Mouse (Mus musculus) adrenal gland, postnatal 14 days (tissue): ENCODE measurements around the gene Tfap2e. TPM values are rescaled to one million over a fixed set of nuclear protein-coding genes. Genes with fewer than 3 reads are reported as not detected.

Experiments used
- DNase-seq: peaks from one replicate; pipeline ENCODE4 v3.0.0; 2021; ENCODE audit warnings: mixed read lengths
- long read RNA-seq, 2 experiments: library from polyadenylated mRNA; stranded (forward); transcript quantifications; one replicate each; pipeline ENCODE4 v2.0.0; 2021
- total RNA-seq: library from RNA; stranded (reverse); gene quantifications from 2 replicates; pipeline ENCODE4 v1.2.3, GENCODE M21; 2021

Gene Tfap2e
- not detected in 2 replicates for total RNA-seq
- long read RNA-seq, experiment 1 = 0 reads
- long read RNA-seq, experiment 2 = 0 reads

DNA sequence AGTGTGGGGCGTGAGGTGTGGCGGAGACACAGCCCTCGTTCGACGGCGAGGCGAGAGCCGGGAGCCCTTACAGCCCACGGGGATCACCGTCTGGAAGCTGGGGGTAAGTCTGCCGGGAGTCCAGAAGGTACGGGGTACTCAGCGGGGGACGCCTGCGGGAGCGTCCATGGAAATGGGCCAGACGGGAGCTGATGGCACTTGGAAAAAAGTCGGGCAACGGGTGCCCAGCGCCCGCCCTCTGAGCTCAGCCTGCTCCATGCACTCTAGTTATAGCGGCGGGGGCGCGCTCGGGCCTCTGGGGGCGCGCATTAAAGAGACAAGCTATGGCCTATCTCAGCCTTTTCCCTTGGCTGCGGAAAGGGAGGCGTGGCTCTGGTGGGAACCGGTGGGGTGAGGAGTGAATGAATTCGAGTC, at the start of gene Tfap2e:
TSS of gene Tfap2e (minus strand) at position 240 of the 414 bp plus-strand sequence.
- peak; percentile 69 for DNase-seq

DNA sequence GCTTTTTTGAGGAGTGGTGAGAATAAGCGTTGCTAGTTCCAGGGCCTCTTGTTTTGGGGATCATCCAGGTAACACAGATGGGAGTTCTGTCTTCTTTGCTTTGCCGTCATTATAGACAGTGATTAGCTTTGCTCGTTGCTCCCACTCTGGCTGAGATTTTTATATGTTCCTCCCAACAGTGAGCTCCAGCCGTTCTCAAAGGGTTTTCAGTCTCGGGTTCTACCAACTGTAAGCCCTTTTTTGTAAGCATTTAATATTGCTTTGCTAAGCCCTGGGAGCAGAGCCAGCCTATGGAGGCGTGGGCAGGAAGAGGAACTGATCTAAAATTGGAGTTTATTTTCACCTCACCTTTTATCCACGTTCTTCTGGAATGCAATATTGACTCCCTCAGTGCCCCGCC, 47.0 kb upstream of the Tfap2e start:
- no peak for DNase-seq

DNA sequence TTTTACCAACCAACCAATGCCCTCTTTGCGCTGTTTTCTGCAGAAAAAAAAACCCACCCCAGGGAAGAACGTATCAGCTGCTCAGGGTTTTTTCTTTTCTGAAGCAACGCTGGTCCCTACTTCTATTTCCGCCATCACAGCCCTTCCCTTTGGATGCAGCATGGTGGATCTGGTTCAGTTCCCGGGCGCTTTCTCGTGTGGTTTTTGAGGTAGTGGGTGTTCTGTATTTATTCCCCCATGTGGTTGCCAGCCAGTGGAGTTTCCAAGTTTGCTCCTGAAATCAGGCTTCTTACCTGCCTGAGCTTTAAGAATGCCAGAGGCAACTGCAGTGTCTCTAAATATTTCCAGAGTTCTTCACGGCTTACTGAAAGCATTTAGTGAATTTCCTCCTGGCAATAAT, 46.5 kb upstream of the Tfap2e start:
- DNase-seq = no peak

DNA sequence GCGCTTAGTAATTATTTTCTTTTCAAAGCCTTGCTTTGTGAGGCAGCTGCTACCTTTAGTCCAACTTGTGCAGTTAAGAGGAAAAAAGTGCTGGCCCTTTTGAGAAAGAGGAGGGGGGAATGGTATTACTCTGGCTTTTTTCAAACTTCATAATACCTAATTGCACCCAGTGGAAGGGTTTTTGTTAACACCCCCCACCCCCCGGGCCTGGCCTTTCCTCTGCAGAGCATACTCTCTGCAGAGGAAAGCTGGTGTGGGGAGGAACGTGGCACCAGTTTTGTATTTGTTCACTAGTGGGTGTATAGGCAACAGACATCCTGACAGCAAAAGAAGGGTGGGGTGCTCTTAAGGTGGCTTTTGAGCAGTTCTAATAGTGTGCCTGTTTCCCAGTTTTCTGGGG, 45.8 kb upstream of the Tfap2e start:
- no peak for DNase-seq

DNA sequence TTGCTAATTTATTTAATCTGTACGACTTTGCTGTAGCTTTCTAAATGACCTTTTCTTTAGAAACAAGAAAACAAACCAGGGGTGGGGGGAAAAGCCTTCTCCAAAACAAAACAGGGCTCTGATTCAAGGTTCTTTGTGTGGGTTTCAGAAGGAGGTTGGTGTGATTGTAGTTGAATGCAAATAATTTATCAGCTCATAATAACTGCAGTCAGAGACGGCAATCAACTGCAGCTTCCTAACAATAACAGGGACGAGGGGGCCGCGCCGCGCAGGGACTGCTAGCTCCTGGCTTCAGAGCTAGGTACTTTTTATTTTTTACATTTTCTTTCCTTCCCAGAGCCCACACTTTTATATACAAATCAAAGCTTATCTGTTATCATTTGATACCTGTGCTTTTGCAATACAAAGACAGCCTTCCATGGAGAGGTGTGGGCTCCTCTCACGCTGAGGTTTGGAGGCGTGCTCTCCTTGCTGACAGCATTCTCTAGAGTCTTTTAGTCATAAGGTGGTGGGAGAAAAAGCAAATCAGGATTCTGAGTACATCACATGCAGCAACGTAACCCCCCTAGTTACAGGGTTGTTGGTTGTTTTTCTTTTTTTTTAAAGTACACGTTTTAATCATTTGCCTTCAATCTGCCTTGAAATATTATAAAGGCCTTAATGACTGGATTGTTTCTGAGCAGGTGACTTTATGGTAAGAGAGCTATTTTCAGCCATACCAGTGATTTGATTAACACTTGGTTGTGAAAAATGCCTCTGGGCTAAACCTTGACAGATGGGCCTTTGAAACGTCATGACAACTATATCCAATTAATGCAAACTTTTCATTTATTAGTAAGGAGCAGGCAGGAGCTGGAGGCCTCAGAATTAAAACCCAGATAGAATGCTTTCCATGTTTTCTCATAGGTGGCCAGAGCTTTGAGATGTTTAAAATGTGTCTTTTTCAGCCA, 44.1 kb upstream of the Tfap2e start:
- DNase-seq = no peak

DNA sequence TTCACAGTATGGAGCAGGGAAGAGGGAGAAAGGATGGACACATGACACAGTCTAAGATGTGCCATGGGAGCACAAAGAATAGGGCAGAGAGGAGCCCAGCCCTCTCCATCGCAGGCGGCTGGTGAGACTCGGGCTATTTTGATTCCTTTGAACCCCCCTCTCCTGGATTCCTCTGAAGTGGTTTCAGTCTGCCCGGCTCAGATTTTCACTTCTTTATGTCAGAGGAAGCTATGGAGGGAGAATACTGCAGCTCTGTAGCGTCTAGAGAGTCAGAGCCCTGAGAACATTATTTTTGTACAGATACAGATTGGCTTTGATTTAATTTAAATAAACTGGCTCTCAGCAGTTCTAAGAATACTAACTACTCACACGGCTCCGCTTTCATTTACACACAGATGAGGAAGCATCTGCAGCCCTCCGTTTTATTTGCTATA, 43.1 kb upstream of the Tfap2e start:
- DNase-seq = no peak

DNA sequence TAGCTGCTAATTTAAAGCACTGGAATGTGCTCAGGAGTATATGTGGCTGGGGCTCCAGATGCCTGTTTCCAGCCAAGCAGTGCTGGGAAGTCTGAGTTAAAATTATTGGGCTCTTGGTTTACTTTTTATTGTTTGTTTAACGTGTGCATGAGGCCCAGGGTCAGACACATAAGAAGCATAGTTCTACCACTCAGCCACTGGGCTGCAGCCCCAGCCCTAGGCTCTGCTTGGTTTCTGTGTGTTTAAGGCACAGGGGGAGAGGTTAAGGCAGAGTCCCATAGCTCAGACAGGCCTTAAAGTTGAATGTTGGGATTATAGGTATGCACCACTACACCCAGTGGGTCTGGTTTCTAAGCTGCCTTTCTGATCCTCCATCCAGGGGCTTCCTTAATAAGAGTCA, 39.1 kb upstream of the Tfap2e start:
- no peak for DNase-seq

DNA sequence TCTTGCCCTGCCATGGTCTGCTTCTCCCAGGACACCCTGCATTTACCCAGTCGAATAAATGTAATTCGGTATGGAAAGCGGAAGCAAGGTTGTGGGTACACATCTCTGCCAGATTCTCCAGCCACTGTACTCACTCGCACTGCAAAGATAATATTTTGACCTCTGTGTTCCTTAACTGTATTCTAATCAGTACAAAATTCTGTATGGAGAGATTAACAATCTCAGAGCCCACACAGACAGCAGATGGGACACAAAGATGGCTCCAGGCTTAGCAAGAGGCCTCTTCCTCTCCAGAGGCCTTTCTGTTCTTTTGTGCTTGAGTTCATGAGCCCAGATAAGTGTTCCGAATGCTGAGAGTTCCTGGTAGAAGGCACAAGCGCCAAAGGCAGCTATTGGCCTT, 37.8 kb upstream of the Tfap2e start:
- no peak for DNase-seq

DNA sequence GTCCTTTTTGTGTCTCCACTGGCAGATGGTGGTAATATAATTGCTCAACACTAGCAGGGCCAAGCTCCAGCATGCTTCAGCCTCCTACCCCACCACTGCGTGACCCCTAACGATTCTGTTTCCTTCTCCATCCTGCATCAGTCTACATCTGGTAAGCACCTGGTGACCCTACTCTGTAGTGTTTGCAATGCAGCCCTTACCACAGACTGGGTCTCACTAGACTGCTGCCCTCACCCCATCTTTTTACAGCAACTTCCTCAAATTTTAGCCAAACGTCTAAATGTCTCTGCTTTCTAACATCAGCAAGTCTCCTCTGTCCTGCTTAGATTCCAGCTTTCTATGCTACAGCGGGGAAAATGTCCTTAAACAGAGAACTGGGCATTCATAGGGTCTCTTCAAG, 34.8 kb upstream of the Tfap2e start:
- DNase-seq = no peak

DNA sequence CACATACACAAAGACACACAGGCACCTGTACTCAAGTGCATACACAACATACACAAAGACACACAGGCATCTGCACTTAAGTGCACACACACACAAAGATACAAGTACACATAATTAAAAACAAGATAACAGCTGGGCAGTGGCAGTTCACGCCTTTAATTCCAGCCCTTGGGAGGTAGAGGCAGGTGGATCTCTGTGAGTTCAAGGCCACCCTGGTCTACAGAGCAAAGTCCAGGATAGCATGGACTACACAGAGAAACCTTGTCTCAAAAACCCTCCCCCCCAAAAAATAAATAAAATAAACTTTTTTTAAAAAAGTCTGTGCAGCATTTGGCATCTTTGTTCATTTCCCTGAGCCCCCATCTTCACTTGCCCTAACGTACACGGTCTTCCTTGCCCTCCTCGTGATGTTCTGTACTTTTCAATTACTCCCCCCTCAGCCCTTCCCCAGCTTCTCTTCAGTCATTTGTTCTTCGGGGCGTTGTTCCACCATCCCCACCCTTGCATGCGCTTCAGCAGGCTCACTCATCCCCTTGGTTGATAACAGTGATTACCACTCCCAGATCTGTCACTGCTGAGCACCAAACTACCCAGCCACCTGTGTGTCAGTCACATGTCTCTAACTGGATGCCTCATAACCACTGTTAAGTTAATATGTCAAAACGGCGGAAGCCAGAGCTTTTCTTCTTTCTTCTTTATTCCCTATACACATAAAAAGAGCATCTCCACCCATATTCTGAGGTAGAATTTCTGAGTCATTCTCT, 33.9 kb upstream of the Tfap2e start:
- DNase-seq = no peak

DNA sequence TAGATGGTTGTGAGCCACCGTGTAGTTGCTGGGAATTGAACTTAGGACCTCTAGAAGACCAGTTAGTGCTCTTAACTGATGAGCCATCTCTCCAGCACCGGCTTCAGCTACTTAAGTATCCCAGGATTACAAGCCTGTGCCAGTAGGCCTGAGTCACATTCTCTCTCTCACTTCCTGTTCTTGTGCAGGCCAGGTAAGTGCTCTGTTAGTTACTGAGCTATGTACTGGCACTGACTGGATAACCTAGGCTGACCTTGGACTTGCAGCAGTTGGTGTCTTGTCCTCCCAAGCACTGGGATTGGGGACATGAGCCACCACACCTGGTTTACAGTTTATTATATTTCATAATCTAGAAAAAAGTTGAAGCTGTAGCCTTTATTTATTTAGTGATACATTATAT, 27.4 kb upstream of the Tfap2e start:
- no peak for DNase-seq

DNA sequence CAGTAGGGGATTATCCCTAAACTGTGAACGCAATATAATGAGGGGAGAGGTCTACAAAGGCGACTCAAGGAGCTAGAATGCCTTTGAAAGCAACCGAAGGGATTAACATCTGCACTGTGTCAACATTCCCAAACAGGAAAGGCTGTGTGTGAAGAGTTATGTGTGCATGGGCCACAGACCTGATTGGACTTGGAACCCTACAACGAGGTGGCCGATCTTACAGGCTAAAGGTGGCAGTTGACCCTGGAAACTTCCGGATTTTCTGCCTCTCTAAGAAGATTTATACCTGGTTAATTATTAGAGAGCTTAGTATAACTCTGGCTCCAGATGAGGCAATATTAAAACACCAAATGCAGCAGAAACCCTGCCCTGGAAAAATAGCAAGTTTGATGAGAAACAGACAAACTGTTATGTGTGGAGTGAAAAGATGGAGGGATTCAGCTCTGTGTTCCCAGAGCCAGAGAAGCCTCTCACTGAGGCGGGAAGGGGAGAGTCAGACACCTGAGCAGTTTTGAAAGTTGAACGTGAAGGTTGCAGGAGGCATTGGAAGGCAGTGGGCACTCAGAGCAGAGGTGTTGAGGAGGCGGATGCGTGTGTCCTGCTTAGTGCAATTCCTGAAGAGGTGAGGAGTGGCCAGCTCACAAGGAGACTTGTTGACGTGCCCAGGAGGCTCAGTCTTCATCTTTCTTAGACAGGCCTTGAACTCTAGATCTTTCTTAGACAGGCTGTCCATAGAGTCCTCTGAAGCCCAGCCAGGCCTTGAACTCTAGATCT, 26.7 kb upstream of the Tfap2e start:
- DNase-seq = no peak

DNA sequence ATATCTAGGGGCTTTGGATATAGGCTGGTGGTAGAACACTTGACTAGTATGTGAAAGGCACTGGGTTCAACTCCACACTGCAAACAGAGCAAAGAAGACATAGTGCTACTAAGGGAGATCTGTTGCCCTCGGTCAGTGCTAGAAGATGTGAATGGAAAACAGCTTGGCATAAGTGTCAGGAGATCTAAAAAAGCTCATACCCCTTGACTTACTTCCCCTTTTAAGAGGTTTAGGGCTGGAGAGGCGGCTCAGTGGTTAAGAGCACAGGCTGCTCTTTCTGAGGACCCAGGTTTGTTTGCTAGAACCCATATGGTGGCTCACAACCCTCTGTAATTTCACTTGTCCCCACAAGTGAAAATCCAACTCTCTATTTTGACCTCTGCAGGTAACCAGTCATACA, 23.4 kb upstream of the Tfap2e start:
- DNase-seq = no peak

DNA sequence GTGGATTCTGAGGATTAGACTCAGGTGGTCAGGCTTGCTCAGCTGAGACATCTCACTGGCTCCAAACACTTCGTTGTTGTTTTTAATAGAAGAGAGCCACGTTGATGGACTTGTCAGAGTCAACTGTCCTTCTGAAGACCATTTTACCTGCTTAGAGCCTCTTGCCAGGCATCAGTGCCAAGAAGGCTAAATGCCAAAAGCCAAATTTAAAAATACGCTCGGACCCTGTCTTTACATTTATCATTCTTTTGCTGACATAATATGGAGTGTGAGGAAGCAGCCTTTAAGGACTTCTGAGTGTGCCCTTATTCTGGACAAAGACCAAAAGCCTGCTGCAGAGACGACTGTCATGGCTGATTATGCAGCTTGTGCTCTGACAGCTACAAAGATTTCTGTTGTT, 22.3 kb upstream of the Tfap2e start:
- DNase-seq = no peak

DNA sequence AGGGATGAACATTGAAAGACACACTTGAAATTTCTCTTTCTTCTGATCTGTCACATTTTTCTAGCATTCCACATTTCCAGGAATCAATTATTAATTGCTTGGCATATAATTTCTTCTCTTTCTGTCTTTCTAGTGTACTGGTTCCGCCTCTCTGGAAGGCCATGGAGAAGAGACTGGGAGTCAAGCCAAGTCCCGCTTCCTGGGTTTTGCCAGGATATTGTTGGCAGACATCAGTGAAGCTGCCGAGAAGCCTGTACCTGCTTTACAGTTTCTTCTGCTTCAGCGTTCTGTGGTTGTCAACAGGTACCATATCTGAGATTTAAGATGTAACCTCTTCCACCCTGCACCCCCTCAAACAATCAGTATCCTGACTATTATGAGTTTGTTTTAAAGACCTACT, 20.7 kb upstream of the Tfap2e start:
- peak; percentile 79 for DNase-seq

DNA sequence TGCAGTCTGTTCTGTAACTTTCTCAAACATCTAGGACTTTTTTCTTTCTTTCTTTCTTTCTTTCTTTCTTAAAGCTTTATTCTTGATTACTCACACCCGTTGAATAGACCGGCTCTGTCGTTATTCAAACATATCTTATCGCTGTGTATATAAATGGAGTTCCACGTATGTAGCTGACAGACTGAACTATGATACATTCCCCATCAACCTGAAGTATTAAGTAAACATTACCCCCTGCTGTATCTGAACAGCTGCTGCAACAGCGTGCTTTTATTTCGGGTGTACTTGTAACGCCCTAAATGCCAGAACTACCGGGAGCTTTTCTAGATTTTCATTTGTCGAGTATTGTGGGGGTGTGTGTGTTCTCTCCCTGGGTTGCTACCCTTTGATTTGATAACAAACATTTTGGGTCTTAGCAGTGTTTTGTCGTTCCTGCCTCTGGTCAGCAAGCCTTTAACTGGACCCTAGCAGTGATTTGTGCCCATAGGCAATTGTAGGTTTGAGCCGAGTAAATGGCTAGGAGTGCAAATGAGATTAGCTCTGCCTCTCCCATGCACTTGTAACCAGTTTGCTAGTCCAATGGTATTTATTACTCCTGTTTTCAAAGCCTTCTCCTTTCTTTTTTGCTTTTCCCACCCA, 18.8 kb upstream of the Tfap2e start:
- no peak for DNase-seq

DNA sequence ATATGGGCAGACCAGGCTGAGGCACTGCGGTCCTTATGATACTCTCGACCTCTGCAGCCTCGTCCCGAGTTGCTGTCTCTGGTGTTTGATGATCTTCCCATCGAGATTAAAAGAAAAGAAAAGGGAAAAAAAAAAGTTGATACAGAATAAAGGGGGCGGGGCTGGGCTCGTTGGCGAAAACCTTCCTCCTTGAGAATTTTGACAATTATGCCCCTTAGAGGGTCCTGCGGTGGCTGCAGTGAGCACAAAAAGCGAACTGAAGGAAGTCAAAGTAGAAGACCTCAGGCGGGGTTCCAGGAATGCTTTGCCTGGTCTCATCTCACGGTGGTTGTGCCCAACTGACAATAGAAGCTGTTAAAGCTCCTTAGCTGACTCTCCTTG, 18.2 kb upstream of the Tfap2e start:
- no peak for DNase-seq

DNA sequence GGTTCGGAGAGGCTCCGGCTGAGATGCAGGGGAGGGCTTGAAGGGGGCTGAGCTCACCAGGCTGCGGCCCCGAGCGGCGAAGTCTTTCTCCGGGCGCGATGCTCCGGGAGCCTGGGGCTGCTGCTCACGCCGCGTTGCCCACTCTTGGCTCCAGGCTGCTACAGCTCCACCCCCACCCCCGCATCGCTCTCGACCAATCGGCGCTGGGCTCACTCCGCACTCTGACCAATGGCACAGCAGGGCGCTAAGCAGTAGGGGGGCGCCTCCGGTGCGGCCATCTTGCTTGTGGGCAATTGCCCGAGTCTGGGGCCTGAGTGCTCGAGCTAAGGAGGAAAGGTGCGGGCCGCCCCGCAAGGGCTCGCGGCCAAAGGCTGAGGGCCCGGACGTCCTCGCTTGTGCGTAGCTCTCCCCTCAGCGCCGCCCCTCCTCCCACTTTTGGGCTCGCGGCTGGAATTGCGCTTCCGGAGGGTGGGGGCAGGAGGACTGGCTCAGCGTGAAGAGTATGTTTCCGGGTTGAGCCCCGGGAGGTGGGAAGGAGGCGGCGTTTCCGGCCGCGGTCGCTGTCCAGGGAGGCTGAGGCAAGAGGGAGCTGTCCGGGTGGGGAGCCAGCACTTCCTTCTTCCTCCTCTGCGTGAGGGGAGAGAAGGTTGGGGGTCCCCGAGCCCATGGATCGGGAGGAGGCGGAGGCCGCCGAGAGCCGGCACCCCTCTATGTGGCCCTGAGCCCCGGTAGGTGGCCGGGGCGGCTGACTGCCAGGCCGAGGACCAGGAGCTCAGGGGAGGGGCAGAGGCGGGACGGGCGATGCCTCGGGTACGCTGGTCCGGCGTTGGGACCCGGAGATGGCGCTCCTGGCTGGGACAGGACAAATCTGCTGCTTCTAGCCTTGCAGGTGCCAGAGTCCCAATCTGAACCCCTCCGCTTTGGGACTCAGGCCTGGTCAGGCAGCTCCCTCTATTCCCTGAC, 17.5 kb upstream of the Tfap2e start, which contains the start of the genes Ncdn and AU040320:
TSS of gene Ncdn (minus strand) at position 171 of the 963 bp plus-strand sequence.
TSS of gene AU040320 (plus strand) at position 277 of the 963 bp plus-strand sequence.
- peak; percentile 98 for DNase-seq

DNA sequence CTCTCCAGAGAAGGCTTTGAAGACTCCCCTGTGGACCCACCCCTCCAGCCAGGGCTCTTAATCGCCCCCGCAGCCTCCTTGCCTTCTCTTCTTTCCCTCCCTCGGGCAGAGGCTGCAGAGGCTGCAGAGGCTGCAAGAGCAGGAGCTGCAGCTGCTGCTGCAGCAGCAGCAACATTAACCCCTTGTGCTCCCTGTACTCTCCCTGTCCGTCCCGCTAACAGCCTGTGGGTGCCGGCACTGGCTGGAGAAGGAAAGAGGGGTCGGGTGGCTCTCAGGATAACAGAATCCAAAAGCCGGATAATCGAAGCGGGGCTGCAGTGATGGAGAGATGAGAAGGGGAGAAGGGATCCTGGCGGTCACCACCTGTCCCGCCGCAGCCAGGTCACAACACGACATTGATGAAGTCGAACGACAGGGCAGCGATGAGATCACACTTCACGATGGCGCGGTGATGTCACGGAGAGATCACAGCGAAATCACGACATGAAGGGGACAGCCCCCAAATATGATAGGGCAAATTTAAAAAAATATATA, 16.6 kb upstream of the Tfap2e start:
- peak; percentile 49 for DNase-seq

DNA sequence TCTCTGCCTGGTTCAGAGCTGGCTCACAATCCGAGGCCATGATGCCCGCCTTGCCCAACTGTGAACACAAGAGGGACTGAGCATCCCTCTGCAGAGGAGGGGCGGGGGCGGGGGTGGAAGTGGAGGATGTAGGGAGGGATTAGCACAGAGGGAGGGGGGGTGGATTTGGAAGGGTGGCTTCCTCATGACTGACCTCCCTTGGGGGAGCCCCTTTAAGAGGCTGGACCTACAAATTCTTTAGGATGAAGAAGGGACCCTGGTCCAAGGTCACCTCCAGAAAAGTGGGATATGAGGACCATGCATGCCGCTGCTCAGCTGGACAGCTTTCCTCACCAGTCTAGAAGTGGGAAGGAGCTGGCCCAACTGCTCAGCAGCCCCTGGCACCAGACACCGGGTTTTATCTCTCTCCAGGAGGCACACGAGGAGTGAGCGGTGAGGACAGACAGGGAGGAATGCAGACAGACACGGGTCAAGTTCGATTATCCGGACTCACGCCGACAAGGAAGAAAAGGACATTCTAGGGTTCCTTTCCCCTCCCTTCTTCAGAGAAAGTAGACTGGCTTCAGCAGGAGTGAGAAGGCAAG, 16.1 kb upstream of the Tfap2e start:
- peak; percentile 44 for DNase-seq
